Mouse (Mus musculus) forebrain, embryonic 16.5 days (tissue): ENCODE measurements around the gene Vmn1r8. TPM values are rescaled to one million over a fixed set of nuclear protein-coding genes. Genes with fewer than 3 reads are reported as not detected.
"Not testable (repeated sequence)": the region's sequence is repeated elsewhere in the genome, so short reads cannot be mapped to it uniquely, and the experiment has no call there.

Experiments used
- ATAC-seq: fragments of 200-750 bp; cut with Nextera tagmentation; 2 replicates; pipeline ENCODE4 v1.8.0; 2017; ENCODE audit warnings: mild to moderate bottlenecking, moderate library complexity
- H3K27ac ChIP-seq: fragments of 300-500 bp; sonication (generic); 2 replicates; pipeline ENCODE4 v1.5.1; 2014; ENCODE audit warnings: low read length, control low read depth
- H3K27me3 ChIP-seq: fragments of 300-500 bp; sonication (generic); replicated peaks from 2 replicates; pipeline ENCODE4 v1.6.1; 2014; ENCODE audit warnings: low read length; ENCODE audit not compliant: control insufficient read depth, insufficient read depth
- H3K36me3 ChIP-seq: fragments of 300-500 bp; sonication (generic); 2 replicates; pipeline ENCODE4 v1.6.1; 2014; ENCODE audit not compliant: control insufficient read depth, insufficient read depth
- H3K4me1 ChIP-seq: fragments of 300-500 bp; sonication (generic); replicated peaks from 2 replicates; pipeline ENCODE4 v1.6.1; 2014; ENCODE audit warnings: low read length; ENCODE audit not compliant: control insufficient read depth, insufficient read depth
- H3K4me2 ChIP-seq: fragments of 300-500 bp; sonication (generic); 2 replicates; pipeline ENCODE4 v1.6.1; 2014; ENCODE audit warnings: mild to moderate bottlenecking, low read length, control low read depth
- H3K4me3 ChIP-seq: fragments of 300-500 bp; sonication (generic); replicated peaks from 2 replicates; pipeline ENCODE4 v1.5.1; 2014; ENCODE audit warnings: mild to moderate bottlenecking, low read length, control low read depth
- H3K9ac ChIP-seq: fragments of 300-500 bp; sonication (generic); replicated peaks from 2 replicates; pipeline ENCODE4 v1.6.1; 2014; ENCODE audit warnings: low read depth, low read length, control low read depth
- H3K9me3 ChIP-seq: fragments of 300-500 bp; sonication (generic); 2 replicates; pipeline ENCODE4 v1.6.1; 2016; ENCODE audit warnings: low read length; ENCODE audit not compliant: control insufficient read depth
- WGBS: fragments of 180-500 bp; shearing (Covaris S2); extraction: QIAGEN DNeasy Blood & Tissue Kit; methylation state at CpG from one replicate; pipeline ENCODE4 v1.1.7; 2014; 5-methylcytosine and 5-hydroxymethylcytosine counted together
- polyA plus RNA-seq: library from polyadenylated mRNA; unstranded; fragments of >200 nt; fragmentation: Nextera tagmentation; extraction: Ambion mirVana; gene quantifications from 2 replicates; pipeline ENCODE4 v1.2.1, GENCODE M21; 2015

Gene Vmn1r8
- polyA plus RNA-seq = not detected in 2 replicates

DNA sequence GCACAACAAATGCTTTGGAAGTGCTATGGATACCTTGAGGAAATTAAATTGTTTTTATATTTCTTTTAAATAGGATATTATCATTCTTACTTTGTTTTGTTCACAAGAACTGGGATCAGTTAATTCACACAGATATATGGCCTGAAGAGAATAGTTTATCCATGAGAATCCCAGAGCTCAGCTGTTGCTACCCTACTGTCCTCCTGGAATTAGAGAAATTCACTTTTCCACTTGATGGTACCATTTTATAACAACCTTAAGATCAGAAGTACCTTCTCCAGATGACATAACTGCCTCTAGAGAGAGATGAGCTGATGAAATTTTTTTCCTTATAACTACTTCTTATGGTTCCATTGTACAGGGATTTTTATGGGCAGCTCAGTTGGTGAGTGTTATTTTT, at the start of gene Vmn1r8:
Vmn1r8 (plus strand) TSS at position 301 of the 400 bp plus-strand sequence.
- Histone ChIP-seq H3K9ac (no peak within 1 kb of the TSS), H3K27ac (no peak within 1 kb of the TSS), H3K4me2 (no peak within 1 kb of the TSS), H3K36me3 (no peaks in the 10 kb centered on the region), H3K4me3 (no peak within 1 kb of the TSS), H3K9me3 (no peaks in the 10 kb centered on the region), H3K27me3 (no peaks in the 10 kb centered on the region), H3K4me1 (no peaks in the 10 kb centered on the region)
- no peak for ATAC-seq

- no peaks in the 10 kb centered on the region for H3K4me1 ChIP-seq
- H3K9me3 ChIP-seq = no peaks in the 10 kb centered on the region
- no peak within 1 kb of the TSS for H3K27ac ChIP-seq
- no peak within 1 kb of the TSS for H3K4me2 ChIP-seq
- 88% methylated on average over 2 of the region's 2 CpGs for WGBS
- no peaks in the 10 kb centered on the region for H3K27me3 ChIP-seq
- H3K36me3 ChIP-seq = no peaks in the 10 kb centered on the region
- no peak for ATAC-seq
- no peak within 1 kb of the TSS for H3K9ac ChIP-seq
- H3K4me3 ChIP-seq = no peak within 1 kb of the TSS
These were observed 35.1 kb upstream of the Vmn1r8 start, which contains the start of gene Vmn1r6 for GRCm38 (mm10) chr6:56996943-56997342. TSS of gene Vmn1r6 (plus strand) at chr6:56997243.

DNA sequence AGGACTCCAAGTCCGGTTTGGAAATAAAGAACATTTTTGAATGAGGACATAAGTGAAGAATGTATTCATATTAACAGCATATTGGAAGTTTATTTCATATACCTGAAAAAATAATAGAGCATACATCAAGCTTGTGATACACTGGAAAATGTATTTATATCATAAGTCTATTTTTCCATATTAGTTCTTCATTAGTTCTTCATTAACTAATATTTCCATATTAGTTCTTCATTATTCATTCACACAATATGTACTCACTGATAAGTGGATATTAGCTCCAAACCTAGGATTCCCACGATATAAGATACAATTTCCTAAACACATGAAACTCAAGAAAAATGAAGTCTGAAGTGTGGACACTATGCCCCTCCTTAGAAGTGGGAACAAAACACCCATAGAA, 6.9 kb upstream of the Vmn1r8 start, which contains the start of gene Vmn1r7:
Vmn1r7 (minus strand) TSS at position 101 of the 400 bp plus-strand sequence.
- not testable (repeated sequence) for H3K27me3 ChIP-seq, H3K4me1 ChIP-seq, ATAC-seq, H3K4me3 ChIP-seq, H3K4me2 ChIP-seq, H3K9ac ChIP-seq, H3K36me3 ChIP-seq, H3K27ac ChIP-seq, H3K9me3 ChIP-seq
- 94% methylated on average over 2 of the region's 2 CpGs for WGBS

DNA sequence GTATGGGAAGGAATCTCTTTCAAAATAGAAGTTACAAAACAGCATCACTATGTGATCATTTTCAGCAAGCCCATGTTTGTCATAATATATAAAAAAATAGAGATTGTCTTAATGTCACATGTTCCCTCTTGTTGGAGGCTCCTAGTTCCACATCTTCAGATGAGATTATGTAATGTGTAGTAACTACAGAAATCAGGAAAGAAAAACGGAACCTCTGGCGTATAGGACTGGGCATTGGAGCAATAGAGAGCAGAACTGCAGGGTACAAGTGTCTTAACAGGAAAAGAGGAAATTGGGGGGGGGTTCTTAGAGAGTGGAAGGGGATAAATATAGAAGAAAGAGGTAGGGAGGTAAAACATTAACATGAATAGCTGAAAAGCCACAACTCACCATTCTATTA, 2.6 kb downstream of the Vmn1r8 start:
- no peak for ATAC-seq
- H3K27ac ChIP-seq = no peak overlapping the region
- H3K9me3 ChIP-seq = no peaks in the 10 kb centered on the region
- H3K36me3 ChIP-seq = no peaks in the 10 kb centered on the region
- no peak overlapping the region for H3K4me2 ChIP-seq
- H3K27me3 ChIP-seq = no peaks in the 10 kb centered on the region
- H3K4me3 ChIP-seq = no peak overlapping the region
- WGBS = 87% methylated on average over 2 of the region's 2 CpGs
- no peaks in the 10 kb centered on the region for H3K4me1 ChIP-seq
- no peak overlapping the region for H3K9ac ChIP-seq

- Histone ChIP-seq H3K9me3 (no peaks in the 10 kb centered on the region), H3K9ac (no peak overlapping the region), H3K27me3 (no peaks in the 10 kb centered on the region), H3K36me3 (no peaks in the 10 kb centered on the region), H3K4me1 (no peaks in the 10 kb centered on the region), H3K4me2 (no peak overlapping the region), H3K27ac (no peak overlapping the region), H3K4me3 (no peak overlapping the region)
- no peak for ATAC-seq
These were observed 31.6 kb downstream of the Vmn1r8 start for GRCm38 (mm10) chr6:57063730-57064129.

DNA sequence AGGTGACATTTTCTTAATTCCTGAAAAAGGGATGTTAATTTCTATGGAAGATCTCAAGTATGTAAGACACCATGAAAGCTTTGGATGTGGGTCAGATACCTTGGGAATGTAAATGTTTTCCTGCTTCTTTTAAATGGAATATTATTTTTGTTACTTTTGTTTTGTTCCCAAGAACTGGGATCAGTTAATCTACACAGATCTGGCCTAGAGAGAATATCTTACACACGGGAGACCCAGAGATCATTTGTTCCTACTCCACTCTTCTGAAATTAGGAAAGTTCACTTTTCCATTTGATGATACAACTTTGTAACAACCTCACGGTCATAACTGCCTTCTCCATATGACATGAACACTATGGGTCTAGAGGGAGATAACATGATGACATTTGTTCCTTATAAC, 34.4 kb downstream of the Vmn1r8 start, which contains the start of gene Vmn1r9:
Vmn1r9 (plus strand) TSS at position 301 of the 400 bp plus-strand sequence.
- Histone ChIP-seq H3K36me3 (no peaks in the 10 kb centered on the region), H3K4me3 (no peak within 1 kb of the TSS), H3K27ac (no peak within 1 kb of the TSS), H3K4me1 (no peaks in the 10 kb centered on the region), H3K4me2 (no peak within 1 kb of the TSS), H3K27me3 (no peaks in the 10 kb centered on the region), H3K9ac (no peak within 1 kb of the TSS), H3K9me3 (no peaks in the 10 kb centered on the region)
- WGBS = 88% methylated on average over 2 of the region's 2 CpGs
- no peak for ATAC-seq

Other genes starting within 250 kb of the Vmn1r8 start
- 31.1 and 36.5 TPM in 2 replicates for gene Kbtbd2, start 234.5 kb upstream of the Vmn1r8 start, polyA plus RNA-seq
- 27.5 and 40.8 TPM in 2 replicates for gene Fkbp9, start 200.2 kb upstream of the Vmn1r8 start, polyA plus RNA-seq
- 166 and 178 TPM in 2 replicates for gene Nt5c3, start 108.4 kb upstream of the Vmn1r8 start, polyA plus RNA-seq
- gene Vmn1r4, start 108.3 kb upstream of the Vmn1r8 start, polyA plus RNA-seq = 0.42 and 0.46 TPM in 2 replicates
- not detected in 2 replicates for gene Vmn1r5, start 62.0 kb upstream of the Vmn1r8 start, polyA plus RNA-seq
- gene Vmn1r6, start 35.0 kb upstream of the Vmn1r8 start, polyA plus RNA-seq = not detected in 2 replicates
- not detected in 2 replicates for gene Vmn1r7, start 7.0 kb upstream of the Vmn1r8 start, polyA plus RNA-seq
- gene Vmn1r9, start 34.5 kb downstream of the Vmn1r8 start, polyA plus RNA-seq = not detected in 2 replicates
- not detected in 2 replicates for gene Vmn1r10, start 77.2 kb downstream of the Vmn1r8 start, polyA plus RNA-seq
- not detected in 2 replicates for gene Vmn1r11, start 101.2 kb downstream of the Vmn1r8 start, polyA plus RNA-seq
- gene Vmn1r12, start 124.6 kb downstream of the Vmn1r8 start, polyA plus RNA-seq = not detected in 2 replicates
- not detected in 2 replicates for gene Vmn1r13, start 171.0 kb downstream of the Vmn1r8 start, polyA plus RNA-seq
- gene Vmn1r14, start 199.4 kb downstream of the Vmn1r8 start, polyA plus RNA-seq = not detected in 2 replicates
- gene Vmn1r15, start 225.7 kb downstream of the Vmn1r8 start, polyA plus RNA-seq = not detected in 2 replicates